Mouse (Mus musculus): ENCODE measurements around the gene Gpd1. TPM values are rescaled to one million over a fixed set of nuclear protein-coding genes. Genes with fewer than 3 reads are reported as not detected.
A peak's percentile ranks its signal among the peaks of the same experiment; 100 is the strongest.
"Not testable (repeated sequence)": the region's sequence is repeated elsewhere in the genome, so short reads cannot be mapped to it uniquely, and the experiment has no call there.

Gene Gpd1
- polyA plus RNA-seq, 1 experiment from 2014 or later = 0.92 TPM

GRCm38 (mm10) chr15:99723515-99724291 is 6.4 kb downstream of the Gpd1 start:
- no peak overlapping the region for H3K4me2 ChIP-seq (ENCODE audit: low read length)

GRCm38 (mm10) chr15:99724292-99725021 is 7.1 kb downstream of the Gpd1 start:
- peaks cover 20% of the 10 kb centered on the region for H3K4me1 ChIP-seq (ENCODE audit: control insufficient read depth, insufficient read depth, low read length)
- no peaks in the 10 kb centered on the region for H3K27me3 ChIP-seq (ENCODE audit: control insufficient read depth, insufficient read depth, low read length)
- H3K9ac ChIP-seq (replicated peaks; ENCODE audit: low read length) = peak overlapping the region; percentile 37
- H3K4me2 ChIP-seq (ENCODE audit: low read length) = peak overlapping the region; percentile 89
- H3K9me3 ChIP-seq (ENCODE audit: control insufficient read depth, low read length) = no peaks in the 10 kb centered on the region
- ATAC-seq (ENCODE audit: low FRiP score, low TSS enrichment) (0 out of 2 replicates have a peak, but pooled peaks have one; percentile 3), DNase-seq (peak; percentile 90)
- peak overlapping the region; percentile 60 for H3K27ac ChIP-seq (replicated peaks; ENCODE audit: low read depth, low read length)
- H3K4me3 ChIP-seq (replicated peaks; ENCODE audit: low read depth, low read length) = peak overlapping the region; percentile 96
- 8% methylated on average over 16 of the region's 16 CpGs for WGBS
- peaks cover 51% of the 10 kb centered on the region for H3K36me3 ChIP-seq (ENCODE audit: control insufficient read depth, insufficient read depth, low read length)

More at GRCm38 (mm10) chr15:99723515-99724291, 6.4 kb downstream of the Gpd1 start:
- H3K4me3 ChIP-seq (replicated peaks; ENCODE audit: low read depth, low read length) = no peak overlapping the region
- H3K36me3 ChIP-seq (ENCODE audit: control insufficient read depth, insufficient read depth, low read length) = peaks cover 49% of the 10 kb centered on the region
- H3K9ac ChIP-seq (replicated peaks; ENCODE audit: low read length) = no peak overlapping the region
- peaks cover 20% of the 10 kb centered on the region for H3K4me1 ChIP-seq (ENCODE audit: control insufficient read depth, insufficient read depth, low read length)
- DNase-seq = peak; percentile 35
- no peaks in the 10 kb centered on the region for H3K27me3 ChIP-seq (ENCODE audit: control insufficient read depth, insufficient read depth, low read length)
- H3K27ac ChIP-seq (replicated peaks; ENCODE audit: low read depth, low read length) = peak overlapping the region; percentile 34; the same call in 1 of the 2 replicates
- no peaks in the 10 kb centered on the region for H3K9me3 ChIP-seq (ENCODE audit: control insufficient read depth, low read length)
- 20% methylated on average over 11 of the region's 11 CpGs for WGBS
- ATAC-seq (ENCODE audit: low FRiP score, low TSS enrichment) = no peak

- under 1% methylated on average over 67 of the region's 68 CpGs for WGBS
- Histone ChIP-seq H3K4me1 (ENCODE audit: control insufficient read depth, insufficient read depth, low read length) (peaks cover 20% of the 10 kb centered on the region), H3K36me3 (ENCODE audit: control insufficient read depth, insufficient read depth, low read length) (peaks cover 47% of the 10 kb centered on the region), H3K9me3 (ENCODE audit: control insufficient read depth, low read length) (no peaks in the 10 kb centered on the region), H3K4me2 (ENCODE audit: low read length) (peak within 1 kb of the TSS; percentile 89), H3K27me3 (ENCODE audit: control insufficient read depth, insufficient read depth, low read length) (no peaks in the 10 kb centered on the region), H3K27ac (replicated peaks; ENCODE audit: low read depth, low read length) (peak within 1 kb of the TSS; percentile 91), H3K4me3 (replicated peaks; ENCODE audit: low read depth, low read length) (peak within 1 kb of the TSS; percentile 96), H3K9ac (replicated peaks; ENCODE audit: low read length) (peak within 1 kb of the TSS; percentile 90)
- peak; percentile 95 for ATAC-seq (ENCODE audit: low FRiP score, low TSS enrichment)
- peak; percentile 99 for DNase-seq
These were observed 8.2 kb downstream of the Gpd1 start, which contains the start of gene Cox14 for GRCm38 (mm10) chr15:99725341-99726155. Gene Cox14 (plus strand): TSS chr15:99725618.

- Histone ChIP-seq H3K9ac (replicated peaks; ENCODE audit: low read length) (peak overlapping the region; percentile 90), H3K36me3 (ENCODE audit: control insufficient read depth, insufficient read depth, low read length) (peaks cover 43% of the 10 kb centered on the region), H3K4me1 (ENCODE audit: control insufficient read depth, insufficient read depth, low read length) (peaks cover 20% of the 10 kb centered on the region), H3K9me3 (ENCODE audit: control insufficient read depth, low read length) (no peaks in the 10 kb centered on the region), H3K27me3 (ENCODE audit: control insufficient read depth, insufficient read depth, low read length) (no peaks in the 10 kb centered on the region), H3K27ac (replicated peaks; ENCODE audit: low read depth, low read length) (no peak overlapping the region), H3K4me3 (replicated peaks; ENCODE audit: low read depth, low read length) (peak overlapping the region; percentile 96), H3K4me2 (ENCODE audit: low read length) (peak overlapping the region; percentile 89)
- ATAC-seq (ENCODE audit: low FRiP score, low TSS enrichment) (no peak), DNase-seq (no peak)
- WGBS = 80% methylated on average over 2 of the region's 2 CpGs
These were observed 9.2 kb downstream of the Gpd1 start for GRCm38 (mm10) chr15:99726549-99726948.

- Histone ChIP-seq H3K36me3 (ENCODE audit: control insufficient read depth, insufficient read depth, low read length) (peaks cover 38% of the 10 kb centered on the region), H3K4me2 (ENCODE audit: low read length) (peak overlapping the region; percentile 89), H3K4me1 (ENCODE audit: control insufficient read depth, insufficient read depth, low read length) (peaks cover 20% of the 10 kb centered on the region)
- H3K27me3 ChIP-seq (ENCODE audit: control insufficient read depth, insufficient read depth, low read length); H3K4me3 ChIP-seq (replicated peaks; ENCODE audit: low read depth, low read length); H3K9me3 ChIP-seq (ENCODE audit: control insufficient read depth, low read length); H3K27ac ChIP-seq (replicated peaks; ENCODE audit: low read depth, low read length); H3K9ac ChIP-seq (replicated peaks; ENCODE audit: low read length); ATAC-seq (ENCODE audit: low FRiP score, low TSS enrichment); DNase-seq: not testable (repeated sequence)
- 89% methylated on average over 4 of the region's 5 CpGs for WGBS
These were observed 9.7 kb downstream of the Gpd1 start for GRCm38 (mm10) chr15:99727039-99727438.

- no peak overlapping the region for H3K27ac ChIP-seq (replicated peaks; ENCODE audit: low read depth, low read length)
- 95% methylated on average over 12 of the region's 12 CpGs for WGBS
- H3K9me3 ChIP-seq (ENCODE audit: control insufficient read depth, low read length) = no peaks in the 10 kb centered on the region
- DNase-seq (no peak), ATAC-seq (ENCODE audit: low FRiP score, low TSS enrichment) (no peak)
- H3K4me1 ChIP-seq (ENCODE audit: control insufficient read depth, insufficient read depth, low read length) = peaks cover 20% of the 10 kb centered on the region
- no peaks in the 10 kb centered on the region for H3K27me3 ChIP-seq (ENCODE audit: control insufficient read depth, insufficient read depth, low read length)
- H3K9ac ChIP-seq (replicated peaks; ENCODE audit: low read length) = no peak overlapping the region
- H3K36me3 ChIP-seq (ENCODE audit: control insufficient read depth, insufficient read depth, low read length) = peaks cover 33% of the 10 kb centered on the region
- no peak overlapping the region for H3K4me2 ChIP-seq (ENCODE audit: low read length)
- H3K4me3 ChIP-seq (replicated peaks; ENCODE audit: low read depth, low read length) = no peak overlapping the region
These were observed 10.2 kb downstream of the Gpd1 start for GRCm38 (mm10) chr15:99727525-99727924.

GRCm38 (mm10) chr15:99728211-99728610 is 10.9 kb downstream of the Gpd1 start:
- no peaks in the 10 kb centered on the region for H3K9me3 ChIP-seq (ENCODE audit: control insufficient read depth, low read length)
- H3K36me3 ChIP-seq (ENCODE audit: control insufficient read depth, insufficient read depth, low read length) = peaks cover 31% of the 10 kb centered on the region
- 96% methylated on average over 5 of the region's 5 CpGs for WGBS
- no peak for ATAC-seq (ENCODE audit: low FRiP score, low TSS enrichment)
- H3K4me3 ChIP-seq (replicated peaks; ENCODE audit: low read depth, low read length) = no peak overlapping the region
- no peak overlapping the region for H3K27ac ChIP-seq (replicated peaks; ENCODE audit: low read depth, low read length)
- H3K27me3 ChIP-seq (ENCODE audit: control insufficient read depth, insufficient read depth, low read length) = no peaks in the 10 kb centered on the region
- H3K4me1 ChIP-seq (ENCODE audit: control insufficient read depth, insufficient read depth, low read length) = peaks cover 20% of the 10 kb centered on the region
- no peak overlapping the region for H3K4me2 ChIP-seq (ENCODE audit: low read length)
- DNase-seq = no peak
- H3K9ac ChIP-seq (replicated peaks; ENCODE audit: low read length) = no peak overlapping the region

- no peak overlapping the region for H3K27ac ChIP-seq (replicated peaks; ENCODE audit: low read depth, low read length)
- H3K36me3 ChIP-seq (ENCODE audit: control insufficient read depth, insufficient read depth, low read length) = peaks cover 27% of the 10 kb centered on the region
- H3K27me3 ChIP-seq (ENCODE audit: control insufficient read depth, insufficient read depth, low read length) = no peaks in the 10 kb centered on the region
- ATAC-seq (ENCODE audit: low FRiP score, low TSS enrichment) (no peak), DNase-seq (no peak)
- H3K4me2 ChIP-seq (ENCODE audit: low read length) = no peak overlapping the region
- H3K9me3 ChIP-seq (ENCODE audit: control insufficient read depth, low read length) = no peaks in the 10 kb centered on the region
- no peak overlapping the region for H3K4me3 ChIP-seq (replicated peaks; ENCODE audit: low read depth, low read length)
- 92% methylated on average over 4 of the region's 4 CpGs for WGBS
- peaks cover 13% of the 10 kb centered on the region for H3K4me1 ChIP-seq (ENCODE audit: control insufficient read depth, insufficient read depth, low read length)
- no peak overlapping the region for H3K9ac ChIP-seq (replicated peaks; ENCODE audit: low read length)
These were observed 11.9 kb downstream of the Gpd1 start for GRCm38 (mm10) chr15:99729056-99729783.
